Mouse (Mus musculus): ENCODE data around the gene Oxsr1. TPM values are rescaled to one million over a fixed set of nuclear protein-coding genes. Genes with fewer than 3 reads are reported as not detected.
A peak's percentile ranks its signal among the peaks of the same experiment; 100 is the strongest.
"Not testable (repeated sequence)": the region's sequence is repeated elsewhere in the genome, so short reads cannot be mapped to it uniquely, and the experiment has no call there.

Oxsr1 gene
- total RNA-seq, 2 experiments from 2014 or later, result 37.6 to 37.9 TPM

- DNase-seq, result no peak
- intact Hi-C loops (cut with DNase I), result no loop called here
These were observed 41.1 kb downstream of the Oxsr1 start for GRCm38 (mm10) chr9:119280894-119281682.

GRCm38 (mm10) chr9:119278031-119278430 is 44.2 kb downstream of the Oxsr1 start:
- DNase-seq, result no peak
- intact Hi-C loops (cut with DNase I), result loop anchor here (5.0 kb wide), 2 partner anchors 74 to 121 kb away; partner anchors contain the start of genes Acaa1b and Gm47289

- peak; percentile 36 to 52 for DNase-seq
- intact Hi-C loops (cut with DNase I), result loop anchor here (5.0 kb wide), 2 partner anchors 76 to 119 kb away; partner anchors contain the start of genes Acaa1b and Gm47289
These were observed 45.9 kb downstream of the Oxsr1 start for GRCm38 (mm10) chr9:119276321-119276720.

- intact Hi-C loops (cut with DNase I), result loop anchor here (5.0 kb wide), 2 partner anchors 77 to 118 kb away; partner anchors contain the start of genes Acaa1b and Gm47289
- DNase-seq, result not testable (repeated sequence)
These were observed 47.4 kb downstream of the Oxsr1 start for GRCm38 (mm10) chr9:119274814-119275213.

- intact Hi-C loops (cut with DNase I), result no loop called here
- no peak for DNase-seq
These were observed 50.7 kb downstream of the Oxsr1 start for GRCm38 (mm10) chr9:119271496-119271895.

- intact Hi-C loops (cut with DNase I), result no loop called here
- DNase-seq, result no peak
These were observed 53.6 kb downstream of the Oxsr1 start for GRCm38 (mm10) chr9:119268588-119269145.

- intact Hi-C loops (cut with DNase I), result no loop called here
- DNase-seq, result no peak
These were observed 54.1 kb downstream of the Oxsr1 start for GRCm38 (mm10) chr9:119268120-119268519.

GRCm38 (mm10) chr9:119266121-119266395 is 56.2 kb downstream of the Oxsr1 start:
- DNase-seq; intact Hi-C loops (cut with DNase I): not testable (repeated sequence)

- intact Hi-C loops (cut with DNase I), result not testable (repeated sequence)
These were observed 56.7 kb downstream of the Oxsr1 start for GRCm38 (mm10) chr9:119265373-119266120.

GRCm38 (mm10) chr9:119263067-119263466 is 59.2 kb downstream of the Oxsr1 start:
- intact Hi-C loops (cut with DNase I), result no loop called here

More at GRCm38 (mm10) chr9:119265373-119266120, 56.7 kb downstream of the Oxsr1 start:
- not testable (repeated sequence) for DNase-seq

GRCm38 (mm10) chr9:119260825-119261224 is 61.4 kb downstream of the Oxsr1 start:
- DNase-seq, result no peak
- intact Hi-C loops (cut with DNase I), result no loop called here

More at GRCm38 (mm10) chr9:119263067-119263466, 59.2 kb downstream of the Oxsr1 start:
- DNase-seq, result no peak

- no peak for DNase-seq
- intact Hi-C loops (cut with DNase I), result no loop called here
These were observed 63.4 kb downstream of the Oxsr1 start for GRCm38 (mm10) chr9:119258785-119259184.

- DNase-seq, result no peak
- intact Hi-C loops (cut with DNase I), result no loop called here
These were observed 64.1 kb downstream of the Oxsr1 start for GRCm38 (mm10) chr9:119258128-119258527.

- no peak for DNase-seq
- intact Hi-C loops (cut with DNase I), result no loop called here
These were observed 66.1 kb downstream of the Oxsr1 start for GRCm38 (mm10) chr9:119256161-119256560.

- no peak for DNase-seq
- intact Hi-C loops (cut with DNase I), result no loop called here
These were observed 67.1 kb downstream of the Oxsr1 start for GRCm38 (mm10) chr9:119255096-119255495.

- DNase-seq, result no peak
- intact Hi-C loops (cut with DNase I), result no loop called here
These were observed 68.0 kb downstream of the Oxsr1 start for GRCm38 (mm10) chr9:119254187-119254586.

- no peak for DNase-seq
- intact Hi-C loops (cut with DNase I), result no loop called here
These were observed 74.2 kb downstream of the Oxsr1 start for GRCm38 (mm10) chr9:119247996-119248395.

- peak; percentile 54 to 57 for DNase-seq
- intact Hi-C loops (cut with DNase I), result no loop called here
These were observed 75.4 kb downstream of the Oxsr1 start for GRCm38 (mm10) chr9:119246826-119247225.

- DNase-seq, result no peak
- intact Hi-C loops (cut with DNase I), result no loop called here
These were observed 78.2 kb downstream of the Oxsr1 start for GRCm38 (mm10) chr9:119243981-119244380.

GRCm38 (mm10) chr9:119241169-119241865 is 80.9 kb downstream of the Oxsr1 start:
- intact Hi-C loops (cut with DNase I), result no loop called here

More at GRCm38 (mm10) chr9:119241169-119241865, 80.9 kb downstream of the Oxsr1 start:
- no peak for DNase-seq
